Mouse (Mus musculus): Measurements from ENCODE around the gene Spag5. TPM values are rescaled to one million over a fixed set of nuclear protein-coding genes. Genes with fewer than 3 reads are reported as not detected.
"Not testable (repeated sequence)": the region's sequence is repeated elsewhere in the genome, so short reads cannot be mapped to it uniquely, and the experiment has no call there.

Spag5 gene
- total RNA-seq (2014; fragmentation: Nextera tagmentation) = 11.9 and 25.4 TPM in 2 replicates
- 50.8 and 57.7 TPM in 2 replicates for total RNA-seq (2017)

- peak; percentile 100 for ATAC-seq (replicated peaks; ENCODE audit: poor library complexity, severe bottlenecking)
Observed at GRCm38 (mm10) chr11:78301357-78302084, at the start of gene Spag5. Gene Spag5, plus strand, starts transcription at chr11:78301529.

- ATAC-seq (replicated peaks; ENCODE audit: poor library complexity, severe bottlenecking) = no peak
Observed at GRCm38 (mm10) chr11:78256618-78257017, 44.7 kb upstream of the Spag5 start.

- ATAC-seq (replicated peaks; ENCODE audit: poor library complexity, severe bottlenecking) = no peak
Observed at GRCm38 (mm10) chr11:78260489-78261258, 40.7 kb upstream of the Spag5 start.

GRCm38 (mm10) chr11:78261380-78262352 lies 39.7 kb upstream of the Spag5 start, which contains the start of gene 2610507B11Rik:
Gene 2610507B11Rik, plus strand, starts transcription at chr11:78261752.
- ATAC-seq (replicated peaks; ENCODE audit: poor library complexity, severe bottlenecking) = peak; percentile 90

GRCm38 (mm10) chr11:78262550-78262949 lies 38.8 kb upstream of the Spag5 start:
- peak; percentile 61 for ATAC-seq (replicated peaks; ENCODE audit: poor library complexity, severe bottlenecking)

GRCm38 (mm10) chr11:78265571-78265970 lies 35.8 kb upstream of the Spag5 start:
- no peak for ATAC-seq (replicated peaks; ENCODE audit: poor library complexity, severe bottlenecking)

GRCm38 (mm10) chr11:78271986-78272385 lies 29.3 kb upstream of the Spag5 start:
- ATAC-seq (replicated peaks; ENCODE audit: poor library complexity, severe bottlenecking) = no peak

GRCm38 (mm10) chr11:78275596-78275995 lies 25.7 kb upstream of the Spag5 start:
- no peak for ATAC-seq (replicated peaks; ENCODE audit: poor library complexity, severe bottlenecking)

GRCm38 (mm10) chr11:78276169-78276568 lies 25.2 kb upstream of the Spag5 start:
- not testable (repeated sequence) for ATAC-seq (replicated peaks; ENCODE audit: poor library complexity, severe bottlenecking)

- ATAC-seq (replicated peaks; ENCODE audit: poor library complexity, severe bottlenecking) = no peak
Observed at GRCm38 (mm10) chr11:78278853-78279252, 22.5 kb upstream of the Spag5 start.

- no peak for ATAC-seq (replicated peaks; ENCODE audit: poor library complexity, severe bottlenecking)
Observed at GRCm38 (mm10) chr11:78279586-78279985, 21.7 kb upstream of the Spag5 start.

- no peak for ATAC-seq (replicated peaks; ENCODE audit: poor library complexity, severe bottlenecking)
Observed at GRCm38 (mm10) chr11:78289146-78289763, 12.1 kb upstream of the Spag5 start.

- ATAC-seq (replicated peaks; ENCODE audit: poor library complexity, severe bottlenecking) = no peak
Observed at GRCm38 (mm10) chr11:78290654-78291053, 10.7 kb upstream of the Spag5 start, which contains the start of gene BC030499. Gene BC030499, plus strand, starts transcription at chr11:78290841.

GRCm38 (mm10) chr11:78294585-78294984 lies 6.7 kb upstream of the Spag5 start:
- no peak for ATAC-seq (replicated peaks; ENCODE audit: poor library complexity, severe bottlenecking)

GRCm38 (mm10) chr11:78300917-78301316 lies 412 bp upstream of the Spag5 start:
- peak; percentile 22; the same call in 1 of the 2 replicates for ATAC-seq (replicated peaks; ENCODE audit: poor library complexity, severe bottlenecking)

- no peak for ATAC-seq (replicated peaks; ENCODE audit: poor library complexity, severe bottlenecking)
Observed at GRCm38 (mm10) chr11:78305272-78305671, 3.9 kb downstream of the Spag5 start.

GRCm38 (mm10) chr11:78310861-78311511 lies 9.7 kb downstream of the Spag5 start:
- no peak for ATAC-seq (replicated peaks; ENCODE audit: poor library complexity, severe bottlenecking)

- no peak for ATAC-seq (replicated peaks; ENCODE audit: poor library complexity, severe bottlenecking)
Observed at GRCm38 (mm10) chr11:78313662-78314061, 12.3 kb downstream of the Spag5 start.

GRCm38 (mm10) chr11:78318411-78318810 lies 17.1 kb downstream of the Spag5 start:
- ATAC-seq (replicated peaks; ENCODE audit: poor library complexity, severe bottlenecking) = no peak

All from granulocyte monocyte progenitor cell, adult 5-6 weeks (primary cell).